Mouse (Mus musculus) heart, adult 9 months (tissue): ENCODE measurements around the gene Ripk4.

Experiments used
- DNase-seq, 2 experiments: peaks; one replicate each; pipeline ENCODE4 v3.0.0; 2022; ENCODE audit warnings: low spot score in 2 of 2

Gene Ripk4

GRCm38 (mm10) chr16:97763061-97763989 lies at the start of gene Ripk4:
Gene Ripk4 (minus strand): TSS chr16:97763787.
- no peak for DNase-seq

- DNase-seq, result no peak
Observed at GRCm38 (mm10) chr16:97808881-97809280, 45.3 kb upstream of the Ripk4 start.

- DNase-seq, result no peak
Observed at GRCm38 (mm10) chr16:97805646-97806045, 42.1 kb upstream of the Ripk4 start.

GRCm38 (mm10) chr16:97804680-97805547 lies 41.3 kb upstream of the Ripk4 start:
- peak; percentile 46 to 59 for DNase-seq

- no peak for DNase-seq
Observed at GRCm38 (mm10) chr16:97797950-97798869, 34.6 kb upstream of the Ripk4 start.

- DNase-seq, result no peak
Observed at GRCm38 (mm10) chr16:97797212-97797611, 33.6 kb upstream of the Ripk4 start.

GRCm38 (mm10) chr16:97794256-97794655 lies 30.7 kb upstream of the Ripk4 start:
- no peak for DNase-seq

GRCm38 (mm10) chr16:97783057-97783456 lies 19.5 kb upstream of the Ripk4 start:
- DNase-seq, result no peak

GRCm38 (mm10) chr16:97778353-97779025 lies 14.9 kb upstream of the Ripk4 start:
- DNase-seq, result peak; percentile 41 to 67

- no peak for DNase-seq
Observed at GRCm38 (mm10) chr16:97766501-97766900, 2.9 kb upstream of the Ripk4 start.

- DNase-seq, result no peak
Observed at GRCm38 (mm10) chr16:97764626-97765025, 1.0 kb upstream of the Ripk4 start.

GRCm38 (mm10) chr16:97763990-97764340 lies 378 bp upstream of the Ripk4 start:
- DNase-seq, result no peak

GRCm38 (mm10) chr16:97761782-97762181 lies 1.8 kb downstream of the Ripk4 start:
- DNase-seq, result no peak

GRCm38 (mm10) chr16:97759681-97760080 lies 3.9 kb downstream of the Ripk4 start:
- no peak for DNase-seq

- no peak for DNase-seq
Observed at GRCm38 (mm10) chr16:97758288-97758687, 5.3 kb downstream of the Ripk4 start.

GRCm38 (mm10) chr16:97756460-97756859 lies 7.1 kb downstream of the Ripk4 start:
- no peak for DNase-seq

GRCm38 (mm10) chr16:97752316-97752941 lies 11.2 kb downstream of the Ripk4 start:
- DNase-seq, result no peak

GRCm38 (mm10) chr16:97751884-97752283 lies 11.7 kb downstream of the Ripk4 start:
- peak; percentile 81 for DNase-seq

- DNase-seq, result no peak
Observed at GRCm38 (mm10) chr16:97748421-97748820, 15.2 kb downstream of the Ripk4 start.

- DNase-seq, result peak; percentile 32 to 52
Observed at GRCm38 (mm10) chr16:97738030-97738429, 25.6 kb downstream of the Ripk4 start.
